8 mouse cellular contexts compared by ENCODE assay signal in genomic region chr16:35022242-35023137, GRCm38 (mm10). TPM values are rescaled to one million over a fixed set of nuclear protein-coding genes. Genes with fewer than 3 reads are reported as not detected.
DNase-seq lines count a peak whose midpoint lies in the region; ATAC-seq and TF ChIP-seq lines count a peak whose summit lies in the region.

TSS of gene Hacd2 (plus strand) at chr16:35022428.

- H3K9me3 ChIP-seq in ES-E14 (ENCODE audit: control insufficient read depth, insufficient read depth, low read depth, low read length): no peaks in the 10 kb centered on the region
- no peaks in the 10 kb centered on the region for H3K9me3 ChIP-seq in forebrain, embryonic 16.5 days (ENCODE audit: control insufficient read depth, low read length)
- no peaks in the 10 kb centered on the region for H3K9me3 ChIP-seq in lung, embryonic 14.5 days (ENCODE audit: low read depth, low read length)

- TF ChIP-seq CTCF in layer of hippocampus, adult 2 months (conservative IDR thresholded peaks at IDR 0.05): no peak; the same call in 1 of the 2 replicates
- TF ChIP-seq CTCF in lung, embryonic 14.5 days (IDR thresholded peaks at IDR 0.05; ENCODE audit: low read depth): no peak
- TF ChIP-seq CTCF in olfactory bulb, adult 2 months (IDR thresholded peaks at IDR 0.05; ENCODE audit: insufficient read depth, low read depth, low read length): no peak
- TF ChIP-seq CTCF in thymus, adult 2 months (IDR thresholded peaks at IDR 0.05; ENCODE audit: borderline replicate concordance, control insufficient read depth, extremely low read depth, insufficient read depth, low read length, poor library complexity): peak; percentile 34; the same call in 1 of the 2 replicates

- in situ Hi-C loops in ES-E14 (cut with MboI; ENCODE audit: low sequenced_read_pairs in 2 of 2, unreplicated experiment in 2 of 2): no loop called here

- peaks cover 0 to 6% of the 10 kb centered on the region in 2 experiments; a peak in 2 of 4 replicates for H3K4me1 ChIP-seq in ES-E14 (ENCODE audit: control insufficient read depth in 2 of 2, insufficient read depth in 2 of 2, low read length in 2 of 2, poor library complexity in 1 of 2)
- peaks cover 8% of the 10 kb centered on the region for H3K4me1 ChIP-seq in forebrain, embryonic 16.5 days (replicated peaks; ENCODE audit: control insufficient read depth, insufficient read depth, low read length)
- no peaks in the 10 kb centered on the region for H3K4me1 ChIP-seq in lung, embryonic 14.5 days (ENCODE audit: insufficient read depth)
- H3K4me1 ChIP-seq in olfactory bulb, adult 2 months (ENCODE audit: control insufficient read depth, insufficient read depth, low read length): no peaks in the 10 kb centered on the region
- no peaks in the 10 kb centered on the region for H3K4me1 ChIP-seq in thymus, adult 2 months (replicated peaks; ENCODE audit: control insufficient read depth, insufficient read depth, low read length)

- peak; percentile 99 for ATAC-seq in forebrain, embryonic 16.5 days
- peak; percentile 99 for ATAC-seq in lung, embryonic 14.5 days (ENCODE audit: insufficient read depth)

- TF ChIP-seq POLR2A in olfactory bulb, adult 2 months (IDR thresholded peaks at IDR 0.05; ENCODE audit: insufficient read depth, low read depth, low read length): peak; percentile 85
- peak; percentile 75; the same call in 1 of the 2 replicates for TF ChIP-seq POLR2A in thymus, adult 2 months (IDR thresholded peaks at IDR 0.05; ENCODE audit: control insufficient read depth, extremely low read depth, insufficient read depth, low read length, poor library complexity)

- peak within 1 kb of the TSS; percentile 85 for H3K4me2 ChIP-seq in forebrain, embryonic 16.5 days (ENCODE audit: low read length)
- H3K4me2 ChIP-seq in lung, embryonic 14.5 days: peak within 1 kb of the TSS; percentile 73

- intact Hi-C loops in heart, postnatal 36 days (cut with DNase I): loop anchor here (5.0 kb wide), 1 partner anchor 1840 kb away; no protein-coding TSS in a partner anchor

- WGBS in forebrain, embryonic 16.5 days: under 1% methylated on average over 83 of the region's 97 CpGs
- under 1% methylated on average over 94 of the region's 97 CpGs for WGBS in lung, embryonic 14.5 days
- WGBS in olfactory bulb, adult 2 months: under 1% methylated on average over 91 of the region's 97 CpGs
- WGBS in thymus, adult 2 months: 2% methylated on average over 93 of the region's 97 CpGs

- peak within 1 kb of the TSS; percentile 26 for H3K27ac ChIP-seq in ES-E14 (ENCODE audit: insufficient read depth, low read depth, low read length, poor library complexity, severe bottlenecking)
- peak within 1 kb of the TSS; percentile 48 for H3K27ac ChIP-seq in forebrain, embryonic 16.5 days (ENCODE audit: low read length)
- H3K27ac ChIP-seq in layer of hippocampus, adult 2 months: peak within 1 kb of the TSS; percentile 97
- peak within 1 kb of the TSS; percentile 82 for H3K27ac ChIP-seq in lung, embryonic 14.5 days (ENCODE audit: low read depth)
- H3K27ac ChIP-seq in olfactory bulb, adult 2 months (ENCODE audit: insufficient read depth, low read depth, low read length): peak within 1 kb of the TSS; percentile 81
- H3K27ac ChIP-seq in thymus, adult 2 months (ENCODE audit: control insufficient read depth, insufficient read depth, low read length): no peak within 1 kb of the TSS

- DNase-seq in ES-E14 (ENCODE audit: low read depth, low spot score): peak; percentile 95
- peak; percentile 94 for DNase-seq in cerebellum, adult 11-12 months
- peak; percentile 94 to 95 for DNase-seq in heart, postnatal 36 days
- DNase-seq in layer of hippocampus, adult 2 months (ENCODE audit: low spot score in 2 of 2): peak; percentile 95
- peak; percentile 97 for DNase-seq in lung, embryonic 14.5 days
- DNase-seq in thymus, adult 2 months: peak; percentile 94

- peak within 1 kb of the TSS; percentile 79 for H3K9ac ChIP-seq in ES-E14 (ENCODE audit: insufficient read depth, low read depth, low read length, poor library complexity, severe bottlenecking)
- peak within 1 kb of the TSS; percentile 80 for H3K9ac ChIP-seq in forebrain, embryonic 16.5 days (replicated peaks; ENCODE audit: low read depth, low read length)
- H3K9ac ChIP-seq in lung, embryonic 14.5 days: peak within 1 kb of the TSS; percentile 87

- H3K36me3 ChIP-seq in ES-E14 (ENCODE audit: control insufficient read depth, insufficient read depth, low read length, poor library complexity, severe bottlenecking): peaks cover 11% of the 10 kb centered on the region
- peaks cover 3% of the 10 kb centered on the region; the same call in 1 of the 2 replicates for H3K36me3 ChIP-seq in forebrain, embryonic 16.5 days (ENCODE audit: control insufficient read depth, insufficient read depth)
- no peaks in the 10 kb centered on the region for H3K36me3 ChIP-seq in lung, embryonic 14.5 days (ENCODE audit: insufficient read depth)
- H3K36me3 ChIP-seq in thymus, adult 2 months (ENCODE audit: control insufficient read depth, insufficient read depth, low read length): no peaks in the 10 kb centered on the region

- peaks cover 17% of the 10 kb centered on the region for H3K27me3 ChIP-seq in forebrain, embryonic 16.5 days (replicated peaks; ENCODE audit: control insufficient read depth, insufficient read depth, low read length)
- peaks cover 5% of the 10 kb centered on the region; the same call in 1 of the 2 replicates for H3K27me3 ChIP-seq in lung, embryonic 14.5 days (ENCODE audit: insufficient read depth, low read length)
- H3K27me3 ChIP-seq in thymus, adult 2 months (ENCODE audit: control insufficient read depth, insufficient read depth, low read length): no peaks in the 10 kb centered on the region

- H3K4me3 ChIP-seq in ES-E14 (ENCODE audit: insufficient read depth in 1 of 2, low read depth in 1 of 2, low read length in 2 of 2, poor library complexity in 1 of 2, severe bottlenecking in 1 of 2): peak within 1 kb of the TSS; percentile 75 to 76
- H3K4me3 ChIP-seq in forebrain, embryonic 16.5 days (replicated peaks; ENCODE audit: low read length): peak within 1 kb of the TSS; percentile 84
- peak within 1 kb of the TSS; percentile 99 for H3K4me3 ChIP-seq in layer of hippocampus, adult 2 months
- H3K4me3 ChIP-seq in lung, embryonic 14.5 days (ENCODE audit: low read depth, low read length): peak within 1 kb of the TSS; percentile 87
- peak within 1 kb of the TSS; percentile 91 for H3K4me3 ChIP-seq in olfactory bulb, adult 2 months (ENCODE audit: insufficient read depth, low read depth, low read length)
- H3K4me3 ChIP-seq in thymus, adult 2 months (ENCODE audit: control insufficient read depth, insufficient read depth, low read length): peak within 1 kb of the TSS; percentile 64

TF ChIP-seq in ES-E14, 5 proteins besides CTCF, POLR2A, EP300 and RAD21:
- TF ChIP-seq HCFC1 (IDR thresholded peaks at IDR 0.05; ENCODE audit: borderline replicate concordance, insufficient read depth, low read length) (peak; percentile 95), ZC3H11A (IDR thresholded peaks at IDR 0.05; ENCODE audit: borderline replicate concordance, low read depth, low read length) (no peak)
TF ChIP-seq in ES-E14: peak in this region for 1.

RNA-seq across cellular contexts. Expression of gene Hacd2, which starts in this region (rescaled TPM):
- 98.8 and 105 TPM in 2 replicates for total RNA-seq in ES-E14 (2012; rRNA removed)
- polyA plus RNA-seq in forebrain, embryonic 16.5 days (2015; fragmentation: Nextera tagmentation; extraction: Ambion mirVana): 39.1 and 39.8 TPM in 2 replicates
- 10 to 100 TPM in 1 of 2 experiments, 1 to 10 TPM in 1; 5.6 to 11.0 TPM for total RNA-seq in heart, postnatal 36 days (2021)
- 10 to 100 TPM; 32.7 to 41.7 TPM for total RNA-seq in layer of hippocampus, adult 2 months (2021)
- 49.7 and 50.8 TPM in 2 replicates for polyA plus RNA-seq in lung, embryonic 14.5 days (2014; fragmentation: Nextera tagmentation; extraction: Ambion mirVana)
- not detected in 2 replicates for polyA plus RNA-seq in olfactory bulb, adult 2 months (2012; ENCODE audit: insufficient read depth, insufficient read length, low replicate concordance, missing spikeins)
- 14.1 and 15.4 TPM in 2 replicates for polyA plus RNA-seq in thymus, adult 2 months (2012; rRNA removed)

Comparison
In these comparisons a context has a peak if more than half of its experiments do, and no peak if none do; other contexts are left out.
1. RNA of gene Hacd2 (polyA plus RNA-seq): 49.7 to 50.8 TPM in lung, embryonic 14.5 days, 39.1 to 39.8 TPM in forebrain, embryonic 16.5 days and 14.1 to 15.4 TPM in thymus, adult 2 months; not detected in olfactory bulb, adult 2 months; every median in the first group is over 10 times any median in the second.
2. Peak in every context shown above with its lines, with median percentiles within 50 percentile points of each other: DNase-seq, H3K4me3 ChIP-seq and H3K9ac ChIP-seq.